Mouse (Mus musculus) lung, embryonic 14.5 days (tissue): ENCODE measurements at regions not wholly inside any gene's neighbourhood (a gene's known extent, or its start where the extent isn't known, plus 50 kb on each side); places are given as distances from the start of the nearest gene placed in this dataset.
A peak's percentile ranks its signal among the peaks of the same experiment; 100 is the strongest.

Source experiments
- ATAC-seq: fragments of 200-750 bp; cut with Nextera tagmentation; 2 replicates; pipeline ENCODE4 v1.8.0; 2017; ENCODE audit warnings: mild to moderate bottlenecking, moderate TSS enrichment, moderate library complexity; ENCODE audit not compliant: insufficient read depth
- DNase-seq: peaks from one replicate; pipeline ENCODE4 v3.0.0-alpha.2; 2015
- H3K27ac ChIP-seq: fragments of 300-500 bp; sonication (generic); 2 replicates; pipeline ENCODE4 v1.5.1; 2014; ENCODE audit warnings: low read depth, mild to moderate bottlenecking, moderate library complexity
- H3K27me3 ChIP-seq: fragments of 300-500 bp; sonication (generic); 2 replicates; pipeline ENCODE4 v1.6.1; 2014; ENCODE audit warnings: low read length, control low read depth; ENCODE audit not compliant: insufficient read depth
- H3K36me3 ChIP-seq: fragments of 300-500 bp; sonication (generic); 2 replicates; pipeline ENCODE4 v1.6.1; 2014; ENCODE audit warnings: control low read depth; ENCODE audit not compliant: insufficient read depth
- H3K4me1 ChIP-seq: fragments of 300-500 bp; sonication (generic); 2 replicates; pipeline ENCODE4 v1.6.1; 2014; ENCODE audit warnings: antibody characterized with exemption, control low read depth; ENCODE audit not compliant: insufficient read depth
- H3K4me2 ChIP-seq: fragments of 300-500 bp; sonication (generic); 2 replicates; pipeline ENCODE4 v1.6.1; 2014; ENCODE audit warnings: mild to moderate bottlenecking
- H3K4me3 ChIP-seq: fragments of 300-500 bp; sonication (generic); 2 replicates; pipeline ENCODE4 v1.5.1; 2014; ENCODE audit warnings: low read depth, low read length
- H3K9ac ChIP-seq: fragments of 300-500 bp; sonication (generic); 2 replicates; pipeline ENCODE4 v1.6.1; 2014
- H3K9me3 ChIP-seq: fragments of 300-500 bp; sonication (generic); 2 replicates; pipeline ENCODE4 v1.6.1; 2016; ENCODE audit warnings: low read depth, low read length, control low read depth
- CTCF ChIP-seq: IDR thresholded peaks from 2 replicates; pipeline ENCODE4 v1.5.1; 2016; ENCODE audit warnings: antibody characterized with exemption, low read depth
- WGBS: fragments of 180-500 bp; shearing (Covaris S2); extraction: QIAGEN DNeasy Blood & Tissue Kit; methylation state at CpG from one replicate; pipeline ENCODE4 v1.1.7; 2014; 5-methylcytosine and 5-hydroxymethylcytosine counted together

DNA sequence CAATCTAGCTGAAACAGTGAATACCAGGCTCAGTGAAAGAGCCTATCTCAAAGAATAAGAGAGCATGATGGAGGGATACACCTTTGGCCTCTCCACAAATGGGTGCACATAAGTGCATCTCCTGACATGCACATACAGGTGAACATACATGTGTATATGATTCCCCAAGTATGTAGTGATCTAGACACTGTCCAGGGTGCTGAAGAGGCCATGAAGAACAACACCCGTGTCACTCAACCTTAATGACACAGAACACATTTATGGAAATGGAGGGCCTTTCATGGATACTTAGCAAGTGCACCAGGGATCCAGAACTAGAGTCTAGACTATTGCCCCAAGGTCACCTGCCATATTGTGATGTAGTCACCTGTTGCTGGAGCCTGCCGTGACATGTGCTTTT lies 56.9 kb downstream of the Spata19 start:
- no peaks in the 10 kb centered on the region for H3K36me3 ChIP-seq
- no peak overlapping the region for H3K27ac ChIP-seq
- no peaks in the 10 kb centered on the region for H3K9me3 ChIP-seq
- H3K4me3 ChIP-seq, result no peak overlapping the region
- no peak overlapping the region for H3K4me2 ChIP-seq
- peak; percentile 59 for DNase-seq
- no peaks in the 10 kb centered on the region for H3K4me1 ChIP-seq
- H3K9ac ChIP-seq, result no peak overlapping the region
- 69% methylated on average over 2 of the region's 2 CpGs for WGBS
- no peak for ATAC-seq
- TF ChIP-seq CTCF, result no peak
- no peaks in the 10 kb centered on the region for H3K27me3 ChIP-seq

DNA sequence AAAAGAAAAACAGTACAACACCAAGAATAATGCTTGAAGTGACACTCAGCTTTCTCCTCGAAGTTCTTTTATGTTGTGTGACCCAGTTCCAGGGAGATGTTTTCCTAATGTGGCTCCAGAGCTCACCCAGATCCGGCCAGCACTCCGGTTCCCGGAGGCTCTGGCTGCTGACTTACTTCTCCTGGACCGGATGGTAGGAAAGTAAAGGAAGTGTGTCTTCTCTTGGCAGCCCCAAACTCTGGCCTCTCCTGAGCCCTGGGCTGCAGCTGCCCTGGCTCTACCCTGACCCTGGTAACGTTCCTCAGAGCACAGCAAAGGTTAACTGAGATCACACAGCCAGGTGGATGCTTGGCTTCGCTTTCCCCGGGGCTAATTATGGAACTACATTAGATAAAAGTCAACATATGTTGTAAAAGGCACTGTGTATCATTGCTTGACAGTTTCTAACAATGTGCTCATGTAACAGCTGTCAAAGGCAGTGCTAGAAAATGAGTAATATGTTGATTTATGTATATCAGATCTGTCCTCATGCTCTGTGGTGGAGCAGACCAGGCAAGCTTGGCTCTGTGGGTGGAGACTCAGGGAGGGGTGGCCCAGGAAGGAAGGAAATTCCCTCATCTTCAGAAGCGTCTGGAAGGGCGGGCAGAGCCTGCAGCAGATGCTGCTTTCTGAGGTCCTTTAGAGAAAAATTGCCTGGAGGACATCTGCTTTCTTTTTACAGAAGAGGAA lies 57.5 kb downstream of the Spata19 start:
- ATAC-seq (no peak), DNase-seq (no peak)
- Histone ChIP-seq H3K4me1 (no peaks in the 10 kb centered on the region), H3K36me3 (no peaks in the 10 kb centered on the region), H3K27ac (no peak overlapping the region), H3K27me3 (no peaks in the 10 kb centered on the region), H3K4me2 (no peak overlapping the region), H3K9ac (no peak overlapping the region), H3K9me3 (no peaks in the 10 kb centered on the region), H3K4me3 (no peak overlapping the region)
- 55% methylated on average over 10 of the region's 10 CpGs for WGBS
- TF ChIP-seq CTCF, result no peak

DNA sequence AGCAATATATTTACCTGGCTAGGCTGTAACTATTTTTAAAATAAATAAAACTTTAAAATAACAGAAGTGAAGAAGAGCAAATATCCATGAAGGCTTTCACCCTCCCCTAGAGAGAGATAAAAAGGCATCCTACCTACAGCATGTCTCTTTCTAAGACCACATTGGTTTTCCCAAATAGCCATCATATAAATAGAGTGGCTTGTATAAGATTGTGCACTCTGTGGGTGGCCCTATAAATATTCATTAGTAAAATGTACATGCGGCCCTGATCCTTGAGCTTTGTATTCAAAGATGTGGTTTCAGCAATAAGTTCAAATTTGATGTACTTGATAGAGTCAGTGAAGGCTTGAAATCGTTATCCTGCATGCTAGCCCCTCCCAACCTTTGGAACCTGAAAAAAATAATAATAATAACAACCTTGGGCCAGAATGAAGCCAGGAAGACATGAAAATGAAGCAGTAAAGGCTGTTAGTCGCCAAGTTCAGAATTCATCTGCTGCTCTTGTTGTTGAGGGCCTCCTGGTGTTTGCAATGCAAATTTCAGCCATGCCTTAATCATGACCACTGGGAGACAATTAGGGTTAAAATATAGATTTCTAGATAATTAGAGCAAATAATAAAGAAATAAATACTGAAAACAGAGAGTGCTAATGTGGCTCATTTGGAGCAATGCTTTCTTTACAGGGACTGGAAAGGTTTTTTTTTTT lies 61.9 kb downstream of the Spata19 start:
- Histone ChIP-seq H3K36me3 (no peaks in the 10 kb centered on the region), H3K4me1 (no peaks in the 10 kb centered on the region), H3K27ac (no peak overlapping the region), H3K4me3 (no peak overlapping the region), H3K27me3 (no peaks in the 10 kb centered on the region), H3K9ac (no peak overlapping the region), H3K9me3 (no peaks in the 10 kb centered on the region), H3K4me2 (no peak overlapping the region)
- 46% methylated on average over 3 of the region's 3 CpGs for WGBS
- ATAC-seq, result no peak
- no peak for DNase-seq
- 0 out of 2 replicates have a peak, but pooled peaks have one; percentile 1 for TF ChIP-seq CTCF

DNA sequence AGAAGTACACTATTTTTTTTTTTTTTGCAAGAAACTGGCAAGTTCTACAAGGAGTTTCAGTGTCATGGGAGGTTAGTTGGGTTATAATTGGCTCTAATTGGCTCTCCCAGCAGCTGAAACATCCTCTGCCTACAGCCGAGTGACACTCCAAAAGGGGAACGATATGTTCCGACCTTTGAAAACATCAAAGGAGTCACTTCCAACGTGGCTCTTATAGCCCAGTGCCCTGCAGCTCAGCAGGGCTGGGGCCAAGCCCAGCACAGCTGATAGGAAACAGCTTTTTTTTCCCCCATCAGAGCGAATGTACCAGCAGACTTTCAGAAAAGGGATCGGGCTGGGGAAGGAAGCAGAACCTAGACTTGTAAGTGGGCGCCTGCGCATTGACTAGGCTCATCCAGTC lies 64.4 kb downstream of the Spata19 start:
- no peak overlapping the region for H3K4me2 ChIP-seq
- H3K9ac ChIP-seq, result no peak overlapping the region
- WGBS, result 29% methylated on average over 8 of the region's 8 CpGs
- H3K27me3 ChIP-seq, result no peaks in the 10 kb centered on the region
- H3K4me3 ChIP-seq, result no peak overlapping the region
- ATAC-seq, result no peak
- H3K27ac ChIP-seq, result no peak overlapping the region
- H3K4me1 ChIP-seq, result no peaks in the 10 kb centered on the region
- no peaks in the 10 kb centered on the region for H3K9me3 ChIP-seq
- peak; percentile 14 for DNase-seq
- TF ChIP-seq CTCF, result no peak
- no peaks in the 10 kb centered on the region for H3K36me3 ChIP-seq

DNA sequence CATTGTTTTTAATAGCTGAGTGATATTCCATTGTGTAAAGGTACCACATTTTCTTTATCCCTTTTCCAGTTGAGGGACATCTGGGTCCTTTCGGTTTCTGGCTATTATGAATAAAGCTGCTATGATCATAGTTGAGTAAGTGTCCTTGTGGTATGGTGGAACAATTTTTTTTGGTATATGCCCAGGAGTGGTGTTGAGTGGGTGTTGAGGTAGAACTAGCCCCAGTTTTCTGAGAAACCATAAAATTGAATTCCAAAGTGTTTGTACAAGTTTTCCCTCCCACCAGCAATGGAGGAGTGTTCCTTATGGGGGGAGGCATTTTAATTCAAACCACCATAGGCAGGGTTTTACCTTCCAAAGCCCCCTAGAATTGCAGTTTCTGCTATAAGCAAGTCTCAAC lies 67.4 kb downstream of the Spata19 start:
- Histone ChIP-seq H3K9me3 (no peaks in the 10 kb centered on the region), H3K27me3 (no peaks in the 10 kb centered on the region), H3K9ac (no peak overlapping the region), H3K27ac (no peak overlapping the region), H3K36me3 (no peaks in the 10 kb centered on the region), H3K4me1 (no peaks in the 10 kb centered on the region), H3K4me3 (no peak overlapping the region), H3K4me2 (no peak overlapping the region)
- ATAC-seq (no peak), DNase-seq (no peak)
- whole genome bisulfite sequencing, result 85% methylated on average over 1 of the region's 1 CpGs
- no peak for TF ChIP-seq CTCF

DNA sequence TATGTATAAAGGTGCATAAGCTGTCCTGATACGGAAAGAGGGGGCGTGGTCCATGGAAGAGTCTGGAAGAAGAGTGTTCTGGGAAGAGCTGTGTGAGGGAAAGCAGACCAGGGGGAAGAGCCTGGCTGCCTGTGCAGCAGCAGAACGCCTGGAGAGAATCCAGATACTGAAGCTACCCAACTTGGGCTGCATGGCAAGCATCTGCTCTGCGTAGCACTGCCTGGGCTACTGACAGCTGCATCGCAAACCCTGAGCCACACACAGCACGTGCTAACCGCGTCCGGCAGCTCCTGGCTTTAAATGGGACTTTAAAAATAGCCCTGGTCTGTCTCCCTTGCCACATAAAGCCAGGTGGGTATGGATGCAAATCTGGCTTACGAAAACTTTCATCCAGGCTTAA lies 78.9 kb downstream of the Spata19 start:
- ATAC-seq, result no peak

DNA sequence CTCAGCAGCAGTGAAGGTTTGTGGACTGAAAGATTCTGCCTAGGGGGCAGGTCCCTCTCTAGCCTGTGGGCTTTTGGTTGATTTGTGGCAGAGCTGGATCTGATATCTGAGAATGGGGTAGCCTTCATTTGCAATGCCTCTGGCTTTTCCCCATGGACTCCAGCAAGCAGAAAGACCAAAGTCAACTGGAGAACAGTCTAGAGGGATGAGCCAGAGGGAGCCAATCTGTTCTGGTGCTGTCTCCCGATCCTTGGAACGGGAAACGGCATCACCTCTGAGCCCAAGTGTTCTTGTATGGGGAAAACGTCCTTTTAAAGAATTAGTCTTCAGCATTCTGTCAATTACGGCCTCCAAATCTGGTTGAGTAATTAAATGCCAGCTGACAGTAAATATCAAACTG lies 80.0 kb downstream of the Spata19 start:
- Histone ChIP-seq H3K4me1 (no peaks in the 10 kb centered on the region), H3K9ac (no peak overlapping the region), H3K36me3 (no peaks in the 10 kb centered on the region), H3K27me3 (no peaks in the 10 kb centered on the region), H3K4me3 (no peak overlapping the region), H3K27ac (no peak overlapping the region), H3K9me3 (no peaks in the 10 kb centered on the region), H3K4me2 (no peak overlapping the region)
- no peak for ATAC-seq
- WGBS, result 73% methylated on average over 5 of the region's 5 CpGs
- no peak for DNase-seq
- no peak for TF ChIP-seq CTCF

More for the DNA sequence above, 78.9 kb downstream of the Spata19 start:
- Histone ChIP-seq H3K4me3 (no peak overlapping the region), H3K4me2 (no peak overlapping the region), H3K9ac (no peak overlapping the region), H3K4me1 (no peaks in the 10 kb centered on the region), H3K27me3 (no peaks in the 10 kb centered on the region), H3K9me3 (no peaks in the 10 kb centered on the region), H3K36me3 (no peaks in the 10 kb centered on the region), H3K27ac (no peak overlapping the region)
- no peak for DNase-seq
- WGBS, result 80% methylated on average over 10 of the region's 10 CpGs
- no peak for TF ChIP-seq CTCF
